Mouse (Mus musculus) erythroblast, embryonic 14.5 days (primary cell): ENCODE measurements around the gene Olfr799. TPM values are rescaled to one million over a fixed set of nuclear protein-coding genes. Genes with fewer than 3 reads are reported as not detected.

ENCODE experiments used
- H3K27me3 ChIP-seq: 2 replicates; pipeline ENCODE4 v1.6.1; 2012; ENCODE audit warnings: inconsistent platforms; ENCODE audit not compliant: control insufficient read depth
- H3K36me3 ChIP-seq: 2 replicates; pipeline ENCODE4 v1.6.1; 2012; ENCODE audit warnings: mild to moderate bottlenecking, inconsistent platforms; ENCODE audit not compliant: control insufficient read depth
- H3K4me1 ChIP-seq: 2 replicates; pipeline ENCODE4 v1.6.1; 2012; ENCODE audit warnings: inconsistent platforms; ENCODE audit not compliant: control insufficient read depth
- H3K4me3 ChIP-seq: replicated peaks from 2 replicates; pipeline ENCODE3; 2012; ENCODE audit warnings: moderate library complexity, mild to moderate bottlenecking, inconsistent platforms
- H3K9me3 ChIP-seq: 2 replicates; pipeline ENCODE4 v1.6.1; 2012; ENCODE audit warnings: low read length, inconsistent platforms, mixed read lengths; ENCODE audit not compliant: control insufficient read depth
- GATA1 ChIP-seq: IDR thresholded peaks from 2 replicates; pipeline ENCODE4 v1.6.1; 2012; ENCODE audit warnings: low read length, inconsistent platforms, mixed read lengths
- TAL1 ChIP-seq: IDR thresholded peaks from 3 replicates; pipeline ENCODE4 v1.6.1; 2012; ENCODE audit warnings: low read length, inconsistent platforms, mixed read lengths
- polyA plus RNA-seq: library from polyadenylated mRNA; stranded (reverse); fragments of >175 nt; gene quantifications from 2 replicates; pipeline ENCODE4 v1.2.3, GENCODE M21; 2012

Gene Olfr799
- not detected in 2 replicates for polyA plus RNA-seq

- Histone ChIP-seq H3K4me3 (no peak within 1 kb of the TSS), H3K4me1 (no peaks in the 10 kb centered on the region), H3K9me3 (no peaks in the 10 kb centered on the region), H3K27me3 (no peaks in the 10 kb centered on the region), H3K36me3 (no peaks in the 10 kb centered on the region)
- TF ChIP-seq GATA1, result no peak
- no peak for TF ChIP-seq TAL1
Observed at GRCm38 (mm10) chr10:129637184-129637583, at the start of gene Olfr799. TSS of gene Olfr799 (plus strand) at chr10:129637484.

DNA sequence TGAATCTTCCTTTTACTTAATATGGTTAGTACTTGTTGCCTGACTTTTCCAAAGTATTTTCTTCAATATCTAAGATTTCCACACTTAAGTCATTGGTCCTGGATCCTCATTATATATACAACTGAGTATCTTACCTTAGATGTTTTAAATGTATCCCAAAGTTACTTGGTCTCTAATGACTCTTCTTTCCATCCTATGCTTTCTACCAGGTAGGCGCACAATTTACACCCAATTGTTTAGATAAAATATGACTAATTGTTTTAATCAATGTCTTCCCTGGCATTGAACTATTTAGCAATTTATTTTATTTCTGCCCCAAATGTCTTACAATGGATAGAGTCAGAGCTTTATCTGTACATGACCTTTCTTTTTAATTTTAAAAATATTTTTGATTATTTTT, 24.8 kb upstream of the Olfr799 start, which contains the start of gene Olfr796:
TSS of gene Olfr796 (minus strand) at position 101 of the 400 bp plus-strand sequence.
- Histone ChIP-seq H3K36me3 (no peaks in the 10 kb centered on the region), H3K27me3 (no peaks in the 10 kb centered on the region), H3K4me1 (no peaks in the 10 kb centered on the region), H3K4me3 (no peak within 1 kb of the TSS), H3K9me3 (peaks cover 9% of the 10 kb centered on the region)
- no peak for TF ChIP-seq TAL1
- no peak for TF ChIP-seq GATA1

DNA sequence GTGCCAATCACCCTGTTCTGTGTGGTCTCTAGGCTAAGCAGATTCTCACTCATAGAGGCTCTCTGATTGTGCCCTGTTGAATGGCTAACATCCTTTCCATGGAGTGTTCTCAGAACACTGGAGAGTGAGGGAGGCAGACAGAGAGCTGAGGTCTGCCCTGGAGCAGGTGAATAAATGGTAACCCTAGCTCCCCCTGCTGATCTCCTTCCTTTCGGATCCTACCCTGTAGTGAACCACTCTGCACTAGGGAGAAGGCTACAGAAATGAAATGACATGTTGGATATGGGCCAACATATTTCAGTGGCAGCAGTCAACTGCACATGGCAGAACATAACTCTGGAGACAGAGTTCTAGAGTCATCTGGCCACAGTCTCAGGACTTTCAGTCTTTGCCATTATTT, 15.6 kb upstream of the Olfr799 start:
- H3K36me3 ChIP-seq, result no peaks in the 10 kb centered on the region

GRCm38 (mm10) chr10:129623251-129623650, 14.0 kb upstream of the Olfr799 start:
- H3K9me3 ChIP-seq, result no peaks in the 10 kb centered on the region
- no peaks in the 10 kb centered on the region for H3K27me3 ChIP-seq
- no peaks in the 10 kb centered on the region for H3K4me1 ChIP-seq
- no peaks in the 10 kb centered on the region for H3K36me3 ChIP-seq
- no peak overlapping the region for H3K4me3 ChIP-seq
- TF ChIP-seq GATA1, result no peak
- TF ChIP-seq TAL1, result no peak

More for the DNA sequence above, 15.6 kb upstream of the Olfr799 start:
- Histone ChIP-seq H3K4me1 (no peaks in the 10 kb centered on the region), H3K27me3 (no peaks in the 10 kb centered on the region), H3K4me3 (no peak overlapping the region), H3K9me3 (no peaks in the 10 kb centered on the region)
- TF ChIP-seq GATA1 (no peak), TAL1 (no peak)

GRCm38 (mm10) chr10:129627834-129628233, 9.4 kb upstream of the Olfr799 start, which contains the start of gene Olfr798:
TSS of gene Olfr798 (minus strand) at chr10:129627934.
- Histone ChIP-seq H3K36me3 (no peaks in the 10 kb centered on the region), H3K9me3 (no peaks in the 10 kb centered on the region), H3K27me3 (no peaks in the 10 kb centered on the region), H3K4me3 (no peak within 1 kb of the TSS), H3K4me1 (no peaks in the 10 kb centered on the region)
- TF ChIP-seq TAL1 (no peak), GATA1 (no peak)

- Histone ChIP-seq H3K4me1 (no peaks in the 10 kb centered on the region), H3K4me3 (no peak overlapping the region), H3K27me3 (no peaks in the 10 kb centered on the region), H3K9me3 (peaks cover 4% of the 10 kb centered on the region; the same call in 1 of the 2 replicates), H3K36me3 (no peaks in the 10 kb centered on the region)
- TF ChIP-seq GATA1, result no peak
- no peak for TF ChIP-seq TAL1
Observed at GRCm38 (mm10) chr10:129651763-129652162, 14.5 kb downstream of the Olfr799 start.

GRCm38 (mm10) chr10:129657394-129657793, 20.1 kb downstream of the Olfr799 start, which contains the start of gene Olfr800:
TSS of gene Olfr800 (plus strand) at chr10:129657694.
- no peaks in the 10 kb centered on the region for H3K4me1 ChIP-seq
- H3K4me3 ChIP-seq, result no peak within 1 kb of the TSS
- no peaks in the 10 kb centered on the region for H3K9me3 ChIP-seq
- H3K27me3 ChIP-seq, result no peaks in the 10 kb centered on the region
- TF ChIP-seq TAL1 (no peak), GATA1 (no peak)
- no peaks in the 10 kb centered on the region for H3K36me3 ChIP-seq

DNA sequence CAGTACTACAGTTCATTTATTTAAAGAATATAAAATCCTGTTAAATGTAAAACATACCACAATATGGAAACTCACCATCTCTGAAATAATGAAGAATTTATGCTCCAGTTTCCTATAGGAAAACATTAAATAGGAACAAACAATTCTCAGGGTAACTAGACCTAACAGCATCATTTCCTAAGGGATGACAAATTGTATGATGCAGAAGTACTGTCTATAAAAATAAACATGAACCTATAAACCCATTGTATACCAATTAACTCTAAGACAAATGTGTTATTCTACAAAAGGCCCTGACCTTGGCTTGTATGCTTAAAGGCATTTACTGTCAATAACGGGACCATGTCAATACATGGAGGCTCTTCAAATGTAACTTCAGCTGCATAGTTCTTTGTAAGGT, 36.5 kb downstream of the Olfr799 start, which contains the start of gene Olfr801:
TSS of gene Olfr801 (minus strand) at position 101 of the 400 bp plus-strand sequence.
- Histone ChIP-seq H3K4me1 (no peaks in the 10 kb centered on the region), H3K9me3 (no peaks in the 10 kb centered on the region; the same call in 1 of the 2 replicates), H3K27me3 (no peaks in the 10 kb centered on the region), H3K36me3 (no peaks in the 10 kb centered on the region), H3K4me3 (no peak within 1 kb of the TSS)
- TF ChIP-seq TAL1 (no peak), GATA1 (no peak)

DNA sequence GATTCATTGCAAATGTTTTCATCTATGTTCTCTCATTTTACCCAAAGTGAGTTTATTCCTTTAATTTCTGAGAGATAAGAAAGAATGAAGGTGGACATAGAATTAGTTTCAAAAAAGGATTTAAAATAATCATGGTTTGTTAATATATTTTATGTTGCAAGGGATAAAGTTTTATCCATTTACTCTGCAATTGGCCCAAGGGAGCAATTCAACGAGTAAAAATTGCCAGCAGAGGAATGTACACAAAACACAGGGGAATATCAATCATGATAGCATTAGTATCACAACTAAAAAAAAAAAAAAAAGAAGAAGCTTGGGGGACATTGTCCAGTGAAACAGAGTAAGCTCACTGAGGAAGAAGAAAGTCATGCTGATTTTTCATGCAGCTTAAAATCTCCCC, 50.8 kb downstream of the Olfr799 start, which contains the start of gene Olfr802:
TSS of gene Olfr802 (minus strand) at position 101 of the 400 bp plus-strand sequence.
- Histone ChIP-seq H3K4me1 (no peaks in the 10 kb centered on the region), H3K27me3 (no peaks in the 10 kb centered on the region), H3K36me3 (no peaks in the 10 kb centered on the region), H3K9me3 (no peaks in the 10 kb centered on the region), H3K4me3 (no peak within 1 kb of the TSS)
- TF ChIP-seq TAL1 (no peak), GATA1 (no peak)

DNA sequence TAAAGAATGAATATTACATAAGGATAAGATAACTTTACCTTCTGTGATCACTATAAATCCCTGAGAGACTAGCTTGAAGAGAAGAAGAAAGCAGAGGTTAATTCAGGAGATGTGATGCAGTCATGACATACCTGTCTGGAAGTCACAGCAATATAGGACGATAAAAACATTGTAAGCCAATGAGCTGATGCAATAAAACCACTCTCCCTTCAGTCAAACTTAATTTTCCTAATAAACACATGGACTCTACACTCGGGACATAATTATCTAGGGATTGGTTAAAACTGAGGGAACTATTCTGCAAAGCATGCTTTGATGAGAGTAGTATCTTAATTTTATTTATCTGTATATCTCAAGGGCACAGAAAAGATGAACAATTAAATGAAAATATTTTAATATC, 56.9 kb downstream of the Olfr799 start, which contains the start of gene Olfr803:
TSS of gene Olfr803 (minus strand) at position 101 of the 400 bp plus-strand sequence.
- H3K27me3 ChIP-seq, result no peaks in the 10 kb centered on the region
- no peaks in the 10 kb centered on the region for H3K36me3 ChIP-seq
- TF ChIP-seq TAL1, result no peak
- TF ChIP-seq GATA1, result no peak
- no peak within 1 kb of the TSS for H3K4me3 ChIP-seq
- H3K4me1 ChIP-seq, result no peaks in the 10 kb centered on the region
- peaks cover 15% of the 10 kb centered on the region for H3K9me3 ChIP-seq

Other genes with a start within 250 kb of the Olfr799 start
- not detected in 2 replicates for gene Olfr785, start 232.1 kb upstream of the Olfr799 start, polyA plus RNA-seq
- gene Olfr786, start 210.2 kb upstream of the Olfr799 start, polyA plus RNA-seq, result not detected in 2 replicates
- not detected in 2 replicates for gene Olfr787, start 175.6 kb upstream of the Olfr799 start, polyA plus RNA-seq
- not detected in 2 replicates for gene Olfr788, start 166.5 kb upstream of the Olfr799 start, polyA plus RNA-seq
- not detected in 2 replicates for gene Olfr789, start 152.7 kb upstream of the Olfr799 start, polyA plus RNA-seq
- gene Olfr790, start 139.0 kb upstream of the Olfr799 start, polyA plus RNA-seq, result not detected in 2 replicates
- gene Olfr791, start 115.7 kb upstream of the Olfr799 start, polyA plus RNA-seq, result not detected in 2 replicates
- not detected in 2 replicates for gene Olfr792, start 98.3 kb upstream of the Olfr799 start, polyA plus RNA-seq
- not detected in 2 replicates for gene Olfr794, start 69.8 kb upstream of the Olfr799 start, polyA plus RNA-seq
- not detected in 2 replicates for gene Olfr796, start 24.9 kb upstream of the Olfr799 start, polyA plus RNA-seq
- gene Olfr798, start 9.6 kb upstream of the Olfr799 start, polyA plus RNA-seq, result not detected in 2 replicates
- gene Olfr800, start 20.2 kb downstream of the Olfr799 start, polyA plus RNA-seq, result 0.01 TPM in 1 of 2 replicates, not detected in the other
- gene Olfr801, start 36.4 kb downstream of the Olfr799 start, polyA plus RNA-seq, result not detected in 2 replicates
- not detected in 2 replicates for gene Olfr802, start 50.7 kb downstream of the Olfr799 start, polyA plus RNA-seq
- gene Olfr803, start 56.8 kb downstream of the Olfr799 start, polyA plus RNA-seq, result not detected in 2 replicates
- gene Olfr804, start 65.7 kb downstream of the Olfr799 start, polyA plus RNA-seq, result not detected in 2 replicates
- not detected in 2 replicates for gene Olfr805, start 91.9 kb downstream of the Olfr799 start, polyA plus RNA-seq
- gene Olfr806, start 104.4 kb downstream of the Olfr799 start, polyA plus RNA-seq, result not detected in 2 replicates
- not detected in 2 replicates for gene Olfr807, start 120.3 kb downstream of the Olfr799 start, polyA plus RNA-seq
- not detected in 2 replicates for gene Olfr808, start 128.0 kb downstream of the Olfr799 start, polyA plus RNA-seq
- not detected in 2 replicates for gene Olfr809, start 137.2 kb downstream of the Olfr799 start, polyA plus RNA-seq
- not detected in 2 replicates for gene Olfr810, start 157.4 kb downstream of the Olfr799 start, polyA plus RNA-seq
- not detected in 2 replicates for gene Olfr811, start 166.9 kb downstream of the Olfr799 start, polyA plus RNA-seq
- gene Olfr812, start 208.6 kb downstream of the Olfr799 start, polyA plus RNA-seq, result not detected in 2 replicates
- gene Olfr813, start 217.9 kb downstream of the Olfr799 start, polyA plus RNA-seq, result not detected in 2 replicates
- not detected in 2 replicates for gene Olfr814, start 242.4 kb downstream of the Olfr799 start, polyA plus RNA-seq